Mouse (Mus musculus): ENCODE measurements around the gene Hist1h4a.
"Not testable (repeated sequence)": the region's sequence is repeated elsewhere in the genome, so short reads cannot be mapped to it uniquely, and the experiment has no call there.

Hist1h4a gene

DNA sequence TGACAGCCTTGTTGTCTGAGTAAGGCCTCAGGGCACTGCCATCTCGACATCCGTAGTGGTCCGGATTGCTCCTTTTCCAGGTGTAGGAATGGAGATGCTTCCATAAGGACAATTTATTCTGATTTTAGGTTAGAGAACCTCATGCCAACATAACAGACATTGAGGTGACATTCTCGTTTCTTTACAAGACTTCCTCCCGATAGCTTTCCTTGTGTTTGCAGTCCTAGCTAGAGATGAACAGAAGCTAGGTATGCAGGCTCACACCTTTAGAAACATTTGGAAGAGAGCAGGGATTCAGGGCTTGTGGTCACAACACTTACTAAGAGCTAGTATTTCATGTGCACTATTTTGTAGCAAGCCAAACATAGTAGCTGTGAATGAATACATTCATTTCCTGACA, 17.8 kb downstream of the Hist1h4a start:
- DNase-seq (ENCODE audit: low spot score in 2 of 2), result no peak

DNA sequence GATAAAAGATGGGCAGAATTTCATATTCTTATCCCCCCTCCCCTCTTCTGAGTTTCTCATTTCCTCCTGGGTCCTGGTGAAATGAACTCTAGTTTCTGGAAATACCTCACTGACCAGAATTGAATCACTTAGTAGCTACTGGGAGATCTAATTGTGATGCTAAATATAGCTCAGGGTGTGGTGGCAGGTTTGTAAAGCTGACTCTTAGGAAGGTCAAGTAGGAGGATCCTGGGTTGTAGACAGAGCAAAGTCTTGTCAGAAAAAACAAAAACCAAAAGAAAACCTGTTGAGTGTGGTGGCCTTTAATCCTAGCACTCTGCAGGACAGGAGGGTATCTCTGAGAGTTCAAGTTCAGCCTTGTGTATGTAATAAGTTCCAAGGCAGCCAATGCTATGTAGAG, 19.0 kb downstream of the Hist1h4a start:
- no peak for DNase-seq (ENCODE audit: low spot score in 2 of 2)

DNA sequence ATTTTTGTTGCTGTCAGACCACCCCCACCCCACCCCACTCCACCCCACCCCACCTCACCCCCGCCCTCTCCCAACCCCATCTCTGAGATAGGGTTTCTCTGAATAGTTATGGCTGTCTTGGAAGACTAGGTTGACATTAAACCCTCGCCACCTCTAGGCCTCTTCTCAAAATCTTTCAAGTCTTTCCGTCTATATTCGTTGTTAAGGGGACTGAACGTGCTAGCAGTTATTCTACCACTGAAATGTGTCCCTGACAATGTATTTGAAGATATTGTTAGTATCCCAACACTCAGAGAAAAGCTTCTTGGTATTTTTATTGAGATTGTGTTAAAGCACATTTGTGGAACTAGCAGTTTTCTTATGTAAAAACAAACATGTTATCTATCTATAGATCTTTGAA, 20.1 kb downstream of the Hist1h4a start:
- DNase-seq (ENCODE audit: low spot score in 2 of 2), result no peak

DNA sequence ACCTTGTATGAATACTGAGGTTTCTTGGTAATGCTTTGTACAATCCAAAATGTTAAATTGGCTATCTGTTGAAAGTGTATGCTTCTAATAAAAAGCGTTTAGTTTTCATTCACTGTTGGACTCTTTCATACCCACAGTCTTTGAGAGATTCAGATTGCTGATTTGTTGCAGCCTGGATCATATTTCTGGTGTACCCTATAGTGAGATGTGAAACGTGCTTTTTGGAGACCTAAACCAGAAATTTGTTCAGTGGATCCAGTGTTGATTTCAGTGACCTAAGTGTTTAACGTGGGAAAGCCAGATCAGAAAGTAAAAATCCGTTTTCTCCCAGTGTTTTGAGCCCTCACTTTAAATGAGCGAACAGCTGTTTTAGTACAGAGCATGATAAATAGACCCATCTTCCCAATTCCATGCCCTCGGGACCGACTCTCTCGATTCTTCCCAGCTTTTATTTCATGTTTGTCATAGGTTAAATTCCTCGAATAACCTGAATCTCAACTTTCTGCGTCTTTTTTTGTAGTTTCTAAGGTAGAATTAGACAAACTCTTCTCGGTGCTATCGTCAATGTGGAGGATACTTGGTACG, 20.7 kb downstream of the Hist1h4a start:
- DNase-seq (ENCODE audit: low spot score in 2 of 2), result no peak

DNA sequence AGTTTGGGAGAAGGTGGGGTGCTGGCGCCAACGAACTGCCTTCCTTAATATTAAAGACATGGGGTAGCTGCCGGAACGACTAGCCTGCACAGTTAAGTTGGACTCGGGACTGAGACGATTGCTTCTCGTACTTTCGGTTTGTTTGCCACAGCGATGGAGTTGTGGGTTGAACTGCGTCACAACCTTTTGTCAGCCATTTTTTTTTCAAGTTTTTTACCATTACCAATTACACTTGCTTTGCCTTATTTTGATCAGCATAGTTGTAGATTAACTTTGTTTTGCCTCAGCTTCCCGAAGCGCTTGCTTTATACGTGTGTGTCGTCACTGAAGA, 21.1 kb downstream of the Hist1h4a start:
- no peak for DNase-seq (ENCODE audit: low spot score in 2 of 2)

DNA sequence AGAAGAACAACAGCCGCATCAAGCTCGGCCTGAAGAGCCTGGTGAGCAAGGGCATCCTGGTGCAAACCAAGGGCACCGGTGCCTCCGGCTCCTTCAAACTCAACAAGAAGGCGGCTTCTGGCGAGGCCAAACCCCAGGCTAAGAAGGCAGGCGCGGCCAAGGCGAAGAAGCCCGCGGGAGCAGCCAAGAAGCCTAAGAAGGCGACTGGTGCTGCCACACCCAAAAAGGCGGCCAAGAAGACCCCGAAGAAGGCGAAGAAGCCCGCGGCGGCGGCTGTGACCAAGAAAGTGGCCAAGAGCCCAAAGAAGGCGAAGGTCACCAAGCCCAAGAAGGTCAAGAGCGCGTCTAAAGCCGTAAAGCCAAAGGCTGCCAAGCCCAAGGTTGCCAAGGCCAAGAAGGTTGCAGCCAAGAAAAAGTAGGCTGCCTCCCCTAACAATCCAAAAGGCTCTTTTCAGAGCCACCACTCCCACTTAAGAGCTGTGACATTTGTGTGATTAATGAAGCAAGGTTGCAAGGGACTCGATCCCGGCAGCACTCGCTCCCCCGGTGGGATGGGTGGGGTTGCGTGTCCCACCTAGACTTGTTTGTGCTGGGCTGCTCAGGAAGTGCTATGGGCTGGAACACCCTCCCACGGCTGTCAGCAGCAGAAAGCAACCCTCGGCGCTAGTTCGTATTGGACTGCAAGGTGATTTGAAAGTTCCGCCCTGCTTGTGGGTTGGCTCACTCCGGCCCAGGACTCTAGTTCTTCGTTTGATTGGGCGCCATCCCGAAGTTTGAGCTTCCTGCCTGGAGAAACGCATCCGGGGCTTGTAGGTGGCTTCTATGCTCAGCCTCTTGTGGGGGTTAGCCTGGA, 21.7 kb downstream of the Hist1h4a start:
- peak; percentile 88 to 91 for DNase-seq (ENCODE audit: low spot score in 2 of 2)

DNA sequence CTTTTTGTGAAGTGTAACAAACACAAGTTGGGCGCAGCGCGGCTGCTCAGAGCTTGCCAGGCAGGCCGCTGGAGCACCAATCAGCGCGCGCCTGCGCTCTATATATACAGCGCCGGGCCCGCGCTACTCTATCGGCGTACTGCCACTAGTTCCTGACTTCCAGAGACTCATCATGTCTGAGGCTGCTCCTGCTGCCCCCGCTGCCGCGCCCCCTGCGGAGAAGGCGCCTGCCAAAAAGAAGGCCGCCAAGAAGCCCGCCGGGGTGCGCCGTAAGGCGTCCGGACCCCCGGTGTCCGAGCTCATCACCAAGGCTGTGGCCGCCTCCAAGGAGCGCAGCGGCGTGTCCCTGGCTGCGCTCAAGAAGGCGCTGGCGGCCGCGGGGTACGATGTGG, 22.4 kb downstream of the Hist1h4a start, which contains the start of gene Hist1h1c:
Gene Hist1h1c, plus strand, starts transcription at position 132 of the 392 bp plus-strand sequence.
- peak; percentile 86 to 92 for DNase-seq (ENCODE audit: low spot score in 2 of 2)

DNA sequence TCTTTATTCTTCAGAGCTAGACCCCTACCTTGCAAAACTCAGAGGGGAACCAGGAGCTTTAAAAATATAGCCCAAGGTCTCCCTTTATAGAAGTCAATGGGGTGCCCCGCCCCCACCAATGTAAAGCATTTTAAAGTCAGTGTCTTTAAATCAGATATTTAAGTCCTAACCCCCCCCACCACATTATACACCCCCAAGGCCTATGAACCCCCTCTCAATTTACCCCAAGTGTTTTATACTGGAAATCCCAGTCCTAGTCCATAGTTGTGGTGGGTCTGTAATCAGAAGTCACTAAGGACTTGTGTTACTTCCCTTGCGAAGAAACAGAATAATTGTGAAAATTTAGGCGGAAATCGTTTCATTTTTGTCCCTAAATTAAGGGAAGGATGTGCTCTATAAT, 23.0 kb downstream of the Hist1h4a start:
- no peak for DNase-seq (ENCODE audit: low spot score in 2 of 2)

DNA sequence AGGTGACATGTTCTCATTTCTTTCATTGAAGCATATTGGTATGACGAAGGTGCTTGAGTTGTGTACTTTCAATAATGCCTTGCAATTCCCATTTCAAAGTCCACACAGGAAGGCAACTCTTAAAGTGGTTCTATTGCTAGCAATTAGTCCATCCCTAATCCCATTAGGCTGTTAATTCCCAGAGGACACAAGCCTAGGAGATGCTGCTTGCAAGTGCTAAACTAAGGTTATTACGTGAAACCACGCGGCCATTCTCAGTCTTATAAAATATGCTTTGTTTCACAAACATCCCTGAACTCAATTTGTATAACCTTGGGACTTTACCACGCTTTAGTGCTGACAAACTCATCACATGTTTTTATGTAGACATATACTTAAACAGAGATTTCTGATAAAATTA, 23.9 kb downstream of the Hist1h4a start:
- no peak for DNase-seq (ENCODE audit: low spot score in 2 of 2)

DNA sequence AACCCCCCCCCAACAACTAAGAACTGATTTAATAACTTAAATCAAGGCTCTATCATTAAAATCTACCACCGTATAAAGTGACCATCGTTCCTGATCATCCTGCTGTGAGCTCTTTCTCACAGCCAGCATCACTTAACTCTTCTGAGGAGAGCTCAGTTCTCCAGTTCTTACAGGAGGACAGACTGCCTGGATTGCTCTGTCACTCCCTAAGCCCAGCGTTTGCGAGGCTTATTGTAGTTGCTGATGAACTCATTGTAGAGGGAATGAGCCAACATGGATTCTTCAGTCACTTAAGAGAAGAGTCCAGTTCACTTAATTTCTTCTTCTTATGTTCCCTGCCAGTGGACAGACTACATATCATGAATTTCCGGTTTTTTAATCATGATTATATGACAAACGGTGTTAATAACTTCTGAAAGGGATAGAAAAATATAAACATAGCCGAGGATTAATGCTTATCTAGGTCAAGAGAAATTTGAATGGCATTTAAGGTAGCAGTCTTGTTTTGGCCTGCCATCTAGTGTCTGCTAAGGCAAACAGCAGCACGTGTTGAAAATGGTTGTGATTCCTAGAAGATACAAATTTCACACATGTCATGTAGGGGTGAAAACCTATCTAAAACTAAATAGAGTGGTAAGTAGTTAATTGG, 28.8 kb downstream of the Hist1h4a start:
- DNase-seq (ENCODE audit: low spot score in 2 of 2), result no peak

DNA sequence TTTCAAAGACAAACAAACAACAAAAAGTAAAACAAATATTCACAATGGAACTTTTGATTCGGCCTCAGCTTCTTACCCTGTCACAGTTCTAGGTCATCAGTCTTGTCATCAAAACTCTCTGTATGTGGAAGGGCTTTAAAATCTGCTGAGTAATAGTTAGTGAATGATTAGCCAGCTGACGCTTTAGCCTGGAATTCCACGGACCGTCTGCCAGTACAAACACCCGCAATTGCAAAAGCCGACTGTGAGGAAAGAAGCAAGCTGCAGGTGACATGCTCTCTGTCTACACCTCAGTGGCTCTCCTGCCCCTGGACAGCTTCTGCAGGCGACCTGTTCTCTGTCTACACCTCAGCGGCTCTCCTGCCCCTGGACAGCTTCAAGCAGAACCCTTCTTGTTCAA, 30.6 kb downstream of the Hist1h4a start:
- DNase-seq (ENCODE audit: low spot score in 2 of 2), result no peak

DNA sequence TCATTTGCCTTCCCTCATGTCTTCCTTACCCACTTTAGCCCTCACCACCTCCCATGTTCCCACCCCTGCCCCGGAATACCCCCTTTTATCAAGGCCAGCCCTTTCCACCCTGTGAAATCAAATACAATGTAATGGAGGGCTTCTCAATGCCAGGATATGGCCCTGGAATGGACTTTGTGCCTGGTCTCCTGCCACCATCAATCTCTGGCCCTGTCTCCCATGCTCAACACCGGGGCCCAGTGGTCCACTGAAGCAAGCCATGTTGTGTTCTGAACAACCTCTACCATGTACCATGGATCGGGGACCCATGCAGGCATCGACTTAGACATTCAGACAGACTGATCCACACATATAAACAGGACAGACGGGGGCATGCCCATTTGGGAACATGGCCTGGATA, 31.3 kb downstream of the Hist1h4a start:
- DNase-seq (ENCODE audit: low spot score in 2 of 2), result no peak

DNA sequence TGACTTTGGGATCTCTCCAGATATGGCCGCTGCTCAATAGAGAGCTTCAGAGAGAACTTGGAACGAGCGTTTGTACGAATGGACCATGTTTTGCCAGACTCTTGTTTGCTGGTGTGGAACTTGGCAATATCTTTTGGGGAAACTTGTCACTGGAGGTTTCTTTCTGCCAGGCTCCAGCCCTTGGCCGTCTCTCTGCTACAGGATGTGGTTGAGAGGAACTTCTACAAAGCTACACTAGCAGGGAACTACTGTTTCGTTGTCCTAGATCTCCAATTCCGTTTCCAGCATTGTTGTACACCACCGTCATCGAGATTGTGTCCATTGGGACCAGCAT, 31.9 kb downstream of the Hist1h4a start:
- no peak for DNase-seq (ENCODE audit: low spot score in 2 of 2)

DNA sequence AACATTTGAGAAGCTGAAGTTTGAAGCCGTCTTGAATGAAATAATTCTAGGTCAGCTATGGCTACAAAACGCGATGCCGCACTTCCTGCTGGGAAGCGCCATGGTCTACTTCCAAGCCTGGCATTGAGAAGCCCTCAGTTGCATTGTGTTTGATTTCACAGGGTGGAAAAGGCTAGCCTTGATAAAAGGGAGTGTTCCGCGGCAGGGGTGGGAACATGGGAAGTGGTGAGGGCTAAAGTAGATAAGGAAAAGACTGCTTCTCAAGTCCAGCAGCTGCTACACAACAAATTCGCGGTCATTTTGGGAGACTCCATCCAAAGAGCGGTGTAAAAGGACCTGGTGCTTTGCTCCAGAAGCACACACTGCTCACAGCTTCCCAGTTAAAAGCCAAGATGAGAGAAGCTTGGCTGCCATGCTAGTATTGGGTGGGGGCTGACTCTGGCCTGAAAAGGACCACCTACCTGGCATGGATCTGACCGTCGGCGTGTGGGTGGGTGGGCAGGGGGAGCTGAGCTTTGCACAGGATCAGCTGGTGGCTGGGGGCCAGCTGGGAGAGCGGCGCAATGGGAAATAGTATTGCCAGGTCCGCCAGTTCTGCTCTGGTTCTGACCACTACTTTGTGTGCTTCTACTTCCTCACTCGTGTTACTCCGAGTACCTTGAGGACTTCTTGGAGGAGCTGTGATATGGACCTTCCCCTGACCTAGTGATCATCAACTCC, 32.4 kb downstream of the Hist1h4a start:
- no peak for DNase-seq (ENCODE audit: low spot score in 2 of 2)

DNA sequence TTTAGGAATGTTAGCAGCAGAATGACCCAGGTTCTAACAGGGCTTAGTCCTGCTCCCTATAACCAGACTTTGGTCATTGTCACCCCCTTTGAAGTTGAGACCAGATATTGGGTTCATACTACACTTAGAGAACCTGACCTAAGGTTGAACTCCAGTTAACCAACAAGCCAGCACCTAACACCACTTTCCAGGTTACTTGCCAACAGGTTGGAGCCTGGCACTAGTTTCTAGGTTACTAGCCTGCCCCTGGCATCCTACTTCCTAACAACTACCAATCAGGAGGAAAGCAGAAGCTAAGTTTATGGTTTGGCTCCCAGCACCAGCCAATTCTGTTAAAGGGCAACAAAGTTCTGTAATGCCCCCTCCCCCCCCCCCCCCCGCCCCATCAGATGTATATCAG, 35.8 kb downstream of the Hist1h4a start:
- no peak for DNase-seq (ENCODE audit: low spot score in 2 of 2)

DNA sequence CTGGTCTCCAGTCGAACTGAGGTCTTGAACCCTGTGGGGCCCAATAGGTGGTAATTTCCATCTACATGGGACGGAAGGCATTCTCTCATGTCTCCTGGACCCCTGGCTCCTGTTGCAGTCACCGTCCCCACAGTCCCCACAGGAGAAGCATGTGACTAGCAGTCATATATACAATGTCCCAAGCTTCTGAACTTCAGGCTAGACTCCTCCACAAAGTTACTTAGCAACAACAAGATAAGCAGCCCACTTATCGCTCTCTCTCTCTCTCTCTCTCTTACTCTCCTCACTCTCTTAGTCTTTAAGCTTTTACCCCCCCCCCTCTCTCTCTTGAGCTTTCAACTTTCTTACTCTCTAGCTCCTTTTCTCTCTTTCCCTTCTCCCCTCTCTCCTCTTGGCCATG, 36.8 kb downstream of the Hist1h4a start:
- DNase-seq (ENCODE audit: low spot score in 2 of 2), result no peak

DNA sequence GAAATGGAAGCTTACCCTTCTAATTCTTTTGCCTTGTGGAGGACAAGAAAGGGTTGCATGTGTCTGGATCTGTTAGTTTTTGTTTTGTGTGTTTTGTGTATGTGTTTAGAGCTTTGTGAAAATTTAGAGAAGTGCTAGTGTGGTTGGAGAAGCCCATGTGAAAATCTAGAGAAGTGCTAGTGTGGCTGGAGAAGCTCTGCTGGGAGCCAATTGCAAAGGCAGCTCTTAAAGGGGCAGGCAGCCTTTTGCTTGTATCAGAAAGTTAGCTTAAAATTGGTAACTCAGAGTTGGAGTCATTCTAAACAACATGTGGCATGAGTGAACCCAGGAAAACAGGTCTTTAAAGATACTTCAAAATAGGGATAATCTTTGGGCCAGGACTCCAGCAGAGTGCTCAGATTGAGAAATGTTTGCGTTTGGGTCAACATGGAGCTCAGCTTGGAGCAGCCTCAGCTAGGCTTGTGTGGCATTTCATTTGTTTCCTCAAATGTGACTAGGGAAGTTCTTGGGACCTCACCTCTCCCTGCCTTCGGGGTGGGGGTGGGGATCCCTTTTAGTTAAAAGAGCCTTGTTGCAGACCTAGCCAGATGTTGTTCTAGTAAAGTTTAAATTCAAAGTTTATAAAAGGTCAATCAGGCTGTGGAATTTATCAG, 43.3 kb downstream of the Hist1h4a start:
- not testable (repeated sequence) for DNase-seq (ENCODE audit: low spot score in 2 of 2)

DNA sequence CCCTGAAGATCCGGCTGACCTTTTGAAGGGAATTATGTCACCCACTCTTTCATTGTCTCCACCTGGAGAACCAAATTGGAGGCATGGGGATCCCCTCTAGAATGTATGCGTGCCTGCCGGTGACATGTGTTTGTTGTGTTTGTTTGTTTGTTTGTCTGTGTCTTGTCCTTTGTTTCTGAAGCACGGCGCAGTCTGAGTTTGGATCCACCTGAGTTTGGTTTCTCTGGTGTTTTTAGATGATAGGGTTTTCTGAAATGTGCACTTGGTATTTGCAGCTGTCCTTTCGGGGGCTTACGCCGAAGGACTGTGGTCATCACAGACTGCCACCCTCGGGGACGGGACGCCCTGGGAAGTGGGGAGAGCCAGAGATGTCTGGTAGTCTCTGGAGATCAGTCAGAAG, 43.9 kb downstream of the Hist1h4a start:
- no peak for DNase-seq (ENCODE audit: low spot score in 2 of 2)

DNA sequence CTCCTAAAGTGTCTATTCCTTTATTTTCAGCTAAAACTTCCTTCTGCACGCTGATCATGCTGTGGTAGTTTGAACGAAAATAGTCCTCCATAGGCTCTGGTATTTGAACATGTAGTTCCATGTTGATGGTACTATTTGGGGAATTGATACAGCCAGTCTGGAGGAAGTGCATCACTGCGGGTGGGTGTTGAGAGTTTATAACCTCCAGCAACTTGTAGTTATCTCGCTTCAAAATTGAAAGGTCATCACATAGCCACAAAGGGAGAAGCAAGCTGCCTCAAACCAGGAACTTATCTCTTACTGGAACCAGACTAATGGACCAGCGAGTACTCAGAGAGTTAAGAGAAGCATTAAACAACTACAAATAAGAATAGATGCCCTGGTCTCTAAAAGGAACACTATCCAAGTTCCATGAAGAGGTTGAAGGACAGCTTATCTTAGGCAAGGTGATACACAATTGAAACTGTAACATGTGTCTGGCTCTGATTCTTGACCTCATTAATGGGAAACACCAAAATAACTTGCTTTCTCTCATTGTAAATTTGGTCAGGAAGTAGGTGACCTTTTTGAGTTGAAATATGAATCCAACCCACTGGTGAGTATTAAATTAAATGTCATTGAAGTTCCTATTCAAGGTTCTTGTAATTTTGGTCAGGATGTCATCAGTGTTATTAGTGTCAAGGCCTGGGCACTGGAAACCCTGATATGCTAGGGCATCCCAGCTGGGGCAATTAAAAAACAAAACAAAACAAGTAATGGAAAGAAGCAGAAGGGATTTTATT, 44.6 kb downstream of the Hist1h4a start:
- no peak for DNase-seq (ENCODE audit: low spot score in 2 of 2)

Measured in urinary bladder, postnatal 4 days (tissue).